Mouse (Mus musculus) ES-Bruce4 (cell line): ENCODE results near the gene Rpl7a.
"Not testable (repeated sequence)": the region's sequence is repeated elsewhere in the genome, so short reads cannot be mapped to it uniquely, and the experiment has no call there.

Experiments
- CTCF ChIP-seq: IDR thresholded peaks from one replicate; pipeline ENCODE4 v1.8.1; 2011; ENCODE audit warnings: low read depth, low read length
- EP300 ChIP-seq: IDR thresholded peaks from 2 replicates; pipeline ENCODE4 v1.6.1; 2011; ENCODE audit warnings: low read depth, low read length; ENCODE audit not compliant: insufficient read depth

DNA sequence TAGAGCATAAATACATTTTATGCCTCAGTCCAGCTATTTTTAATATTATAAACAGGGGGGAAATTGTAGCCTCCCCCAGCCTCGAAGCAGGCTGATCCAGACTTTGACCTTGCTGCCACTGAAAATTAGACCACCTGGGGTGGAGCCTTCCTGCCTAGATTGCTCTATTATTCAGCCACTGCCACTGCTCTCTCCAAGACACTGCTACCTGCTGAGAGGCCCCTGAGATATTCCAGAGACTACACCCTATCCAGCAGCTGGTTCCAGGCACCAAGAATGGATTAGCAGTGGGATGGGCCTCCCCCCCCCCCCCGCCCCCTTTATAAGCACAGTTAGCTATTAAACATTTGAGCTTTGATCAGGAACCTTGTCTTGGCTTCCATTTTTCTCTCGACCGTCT, 24.4 kb upstream of the Rpl7a start:
- TF ChIP-seq EP300, result peak; percentile 59; the same call in 1 of the 2 replicates
- not testable (repeated sequence) for TF ChIP-seq CTCF
